Mouse (Mus musculus): ENCODE measurements around the gene Gm43064. TPM values are rescaled to one million over a fixed set of nuclear protein-coding genes. Genes with fewer than 3 reads are reported as not detected.
"Not testable (repeated sequence)": the region's sequence is repeated elsewhere in the genome, so short reads cannot be mapped to it uniquely, and the experiment has no call there.

Gene Gm43064
- total RNA-seq, 2 experiments from 2014 or later: not detected

DNA sequence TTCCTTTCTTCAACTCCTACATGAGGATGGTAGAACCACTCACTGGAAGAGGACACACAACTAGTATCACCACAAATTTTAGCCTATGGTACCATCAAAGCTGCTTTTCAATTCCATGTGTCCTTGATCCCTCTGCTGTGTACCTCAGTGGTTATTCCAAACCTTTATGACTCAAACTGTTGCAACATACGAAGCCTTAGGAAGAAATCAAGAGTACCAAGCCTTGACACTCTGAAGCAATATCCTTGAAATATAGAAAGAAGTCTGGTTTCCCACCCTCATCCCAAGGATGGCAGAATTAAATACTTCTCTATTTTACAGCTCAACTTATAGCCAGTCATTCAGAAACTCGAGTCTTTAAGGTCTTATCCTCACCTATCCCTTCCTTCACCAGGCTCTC lies 13.0 kb upstream of the Gm43064 start:
- intact Hi-C loops (cut with DNase I): no loop called here
- no peak for DNase-seq

DNA sequence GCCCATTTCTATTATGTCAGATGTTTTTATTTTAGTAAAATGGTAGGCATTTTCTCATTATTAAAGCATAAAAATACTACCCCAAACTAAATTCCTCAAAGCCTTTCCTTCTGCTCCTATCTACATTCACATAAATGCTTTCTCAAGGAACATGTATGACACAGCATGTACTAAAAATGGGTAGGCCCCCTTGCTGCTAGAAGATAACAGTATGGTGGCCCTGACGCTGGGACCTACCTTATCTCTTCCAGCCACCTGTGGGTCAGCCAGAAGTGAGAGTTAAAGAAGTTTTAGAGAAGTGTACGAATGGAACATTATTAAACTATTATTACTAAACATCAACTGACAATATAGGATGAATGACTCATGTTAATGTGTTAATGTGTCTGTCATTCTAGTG lies 9.9 kb upstream of the Gm43064 start:
- intact Hi-C loops (cut with DNase I): no loop called here
- DNase-seq: no peak

DNA sequence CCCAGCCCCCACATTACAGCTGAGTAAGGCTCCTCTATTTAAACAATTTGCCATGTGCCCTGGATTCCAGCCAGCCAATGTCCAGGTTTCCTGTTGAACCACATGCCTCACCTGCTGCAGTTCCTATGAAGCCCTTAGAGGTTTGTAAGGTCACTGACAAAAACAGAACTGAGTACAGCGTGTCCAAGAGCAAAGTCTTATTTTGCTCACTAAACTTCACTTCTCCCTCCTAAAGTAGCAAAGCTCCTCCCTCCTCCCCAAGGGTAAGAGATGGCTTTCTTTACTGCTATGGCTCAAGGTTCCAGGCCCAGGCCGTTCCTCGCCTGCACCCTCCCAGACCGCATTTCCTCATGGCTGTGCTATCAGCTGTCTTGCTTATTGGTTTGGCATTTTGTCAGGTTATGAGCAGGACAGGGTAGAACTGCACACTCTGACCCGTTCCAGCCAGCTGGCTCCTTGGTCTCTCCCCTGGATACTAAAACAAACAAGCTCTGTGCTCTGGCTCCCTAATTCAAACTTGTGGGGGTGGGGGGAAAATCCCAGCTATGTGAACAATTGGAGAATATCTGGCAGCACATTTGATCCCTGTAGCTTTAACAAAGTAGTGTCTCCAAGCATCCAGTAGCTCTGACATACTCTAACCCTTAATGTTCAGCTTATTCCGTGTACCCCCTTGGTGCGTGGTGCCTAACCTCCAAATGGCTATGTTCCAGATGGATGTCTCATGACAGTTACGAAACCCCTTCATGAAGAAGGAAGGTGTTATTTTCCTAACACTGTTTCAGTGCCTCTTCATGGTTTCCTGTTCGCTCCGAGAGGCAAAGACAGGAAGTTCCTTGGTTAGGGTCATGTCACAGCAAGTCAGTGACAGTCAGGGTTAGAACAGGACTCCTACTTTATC lies 7.5 kb upstream of the Gm43064 start:
- intact Hi-C loops (cut with DNase I): no loop called here
- peak; percentile 78 to 85 for DNase-seq

DNA sequence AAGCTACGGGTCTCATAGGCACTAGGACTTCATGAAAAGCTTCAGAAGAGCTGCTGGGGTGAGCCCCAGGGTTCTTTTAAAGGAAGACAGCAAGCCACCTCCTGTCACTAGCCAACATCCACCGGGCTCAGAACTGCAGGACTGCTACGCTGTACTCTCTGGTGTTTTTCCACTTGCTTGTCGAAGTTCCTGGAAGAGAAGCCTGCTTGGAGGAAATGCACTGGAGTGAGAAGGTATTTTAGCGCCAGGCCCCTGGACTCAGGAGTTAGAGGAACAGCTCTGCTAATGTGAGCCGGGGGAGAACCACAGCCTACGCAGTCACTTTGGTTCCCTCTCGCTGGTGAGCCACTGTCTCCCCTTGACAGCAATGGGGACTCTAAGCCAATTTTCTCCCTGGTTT lies 6.5 kb upstream of the Gm43064 start:
- intact Hi-C loops (cut with DNase I): no loop called here
- DNase-seq: peak; percentile 31 to 49

DNA sequence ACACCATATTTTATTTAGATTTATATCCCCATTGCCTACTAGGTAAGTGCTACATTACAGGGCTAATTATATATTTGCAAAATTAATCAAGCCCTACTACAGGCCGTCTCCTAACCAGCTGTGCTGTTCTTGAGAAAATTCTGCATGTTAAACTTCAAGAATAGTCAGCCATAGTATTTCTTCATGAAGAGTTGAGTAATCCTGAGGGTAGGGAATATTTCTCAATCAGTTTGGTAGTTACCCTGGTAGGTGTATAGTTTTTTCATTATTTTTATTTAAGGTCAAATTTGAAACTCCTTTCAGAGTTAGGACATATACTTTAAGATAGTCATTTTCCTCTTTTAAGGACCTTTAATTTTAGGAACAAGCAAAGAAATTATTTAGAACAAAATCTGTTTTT lies 3.7 kb upstream of the Gm43064 start:
- no peak for DNase-seq
- intact Hi-C loops (cut with DNase I): loop anchor here (5.0 kb wide), 1 partner anchor 33 kb away; no protein-coding TSS in a partner anchor

DNA sequence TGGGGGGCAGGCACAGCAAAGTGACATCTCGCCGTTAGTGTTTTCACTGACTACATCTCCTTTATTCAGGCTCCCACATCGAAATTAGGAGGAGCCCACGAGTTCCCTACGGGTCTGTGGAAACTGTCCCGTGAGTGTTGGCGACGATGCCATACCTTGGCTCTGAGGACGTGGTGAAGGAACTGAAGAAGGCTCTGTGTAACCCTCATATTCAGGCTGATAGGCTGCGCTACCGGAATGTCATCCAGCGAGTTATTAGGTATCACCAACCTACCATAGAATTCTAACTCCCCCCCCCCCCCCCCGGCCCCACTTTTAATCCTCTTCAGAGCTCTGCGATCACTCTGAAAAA lies 402 bp downstream of the Gm43064 start:
- DNase-seq: no peak
- intact Hi-C loops (cut with DNase I): loop anchor here (1.0 to 5.0 kb wide), 4 partner anchors 18 to 78 kb away; partner anchors contain the start of genes Gm10964, Hipk1 and Olfml3

DNA sequence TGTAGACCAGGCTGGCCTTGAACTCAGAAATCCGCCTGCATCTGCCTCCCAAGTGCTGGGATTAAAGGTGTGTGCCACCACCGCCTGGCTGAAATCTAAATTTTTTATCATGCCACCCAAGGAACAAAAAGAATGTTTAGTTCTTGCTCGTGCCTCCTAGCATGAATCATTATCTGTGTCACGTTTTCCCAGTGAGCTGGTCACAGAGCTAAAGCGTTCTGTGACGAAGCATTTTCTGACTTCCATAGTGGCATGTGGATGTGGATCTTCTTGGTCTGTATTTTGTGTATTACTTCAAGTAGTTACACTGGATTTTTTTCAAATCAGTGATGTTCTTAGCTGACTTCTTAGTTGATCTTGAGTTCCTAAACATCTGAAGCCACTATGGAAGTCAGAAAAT lies 1.6 kb downstream of the Gm43064 start:
- intact Hi-C loops (cut with DNase I): loop anchor here (2.0 to 5.0 kb wide), 2 partner anchors 72 to 76 kb away; partner anchors contain the start of genes Gm10964 and Olfml3
- DNase-seq: no peak

DNA sequence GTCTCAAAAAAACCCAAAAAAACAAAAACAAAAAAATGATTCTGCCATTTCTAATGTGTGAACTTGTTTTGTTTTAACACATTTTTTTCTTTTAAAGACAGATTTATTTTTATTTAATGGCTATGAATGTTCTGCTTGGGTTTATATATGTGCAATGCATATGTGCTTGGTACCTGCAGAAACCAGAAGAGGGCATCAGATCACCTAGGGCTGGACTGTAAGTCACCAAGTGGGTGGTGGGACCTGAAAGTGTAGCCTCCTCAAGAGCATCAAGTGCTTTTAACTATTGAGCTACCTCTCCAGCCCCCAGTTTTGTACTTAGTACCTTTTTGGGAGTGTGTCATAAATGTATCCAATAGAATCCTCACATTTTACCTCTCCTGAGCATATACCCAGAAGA lies 18.2 kb downstream of the Gm43064 start:
- intact Hi-C loops (cut with DNase I): loop anchor here (5.0 kb wide), 1 partner anchor 60 kb away; no protein-coding TSS in a partner anchor
- DNase-seq: no peak

DNA sequence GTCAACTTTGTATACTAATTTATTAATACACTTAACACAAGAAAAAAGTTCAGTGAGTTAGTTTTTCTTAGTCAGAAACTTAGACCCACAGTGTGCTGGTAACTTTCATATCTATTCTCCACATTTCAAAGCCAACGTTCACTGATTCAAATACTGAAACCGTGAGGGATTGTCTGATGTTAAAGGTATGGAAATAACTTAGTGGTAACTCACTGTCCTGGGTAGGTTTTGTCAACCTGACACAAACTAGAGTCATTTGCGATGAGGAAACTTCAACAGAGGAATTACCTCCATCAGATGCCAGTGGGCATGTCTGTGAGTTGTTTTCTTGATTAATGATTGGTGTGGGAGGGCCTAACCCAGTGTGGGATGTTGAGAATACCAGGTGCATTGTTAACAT lies 19.7 kb downstream of the Gm43064 start:
- DNase-seq: no peak
- intact Hi-C loops (cut with DNase I): loop anchor here (5.0 kb wide), 1 partner anchor 58 kb away; no protein-coding TSS in a partner anchor

DNA sequence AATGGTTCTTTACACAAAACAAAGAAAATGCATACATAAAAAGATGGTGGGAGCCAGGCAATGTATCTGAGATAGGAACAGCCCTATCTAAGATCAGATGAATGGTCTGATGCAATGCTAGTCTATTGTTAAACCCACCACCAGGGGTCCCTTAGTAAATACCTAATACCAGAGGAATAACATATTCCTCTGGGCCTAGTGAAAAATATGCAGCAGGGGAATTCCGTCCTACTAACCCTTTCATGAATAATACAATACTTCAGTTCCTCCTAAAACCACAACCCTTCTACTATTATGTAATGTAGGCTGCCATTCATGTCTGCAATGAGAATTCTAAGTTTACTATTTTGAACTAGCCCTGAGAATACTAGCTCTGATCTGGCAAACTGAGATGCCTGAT lies 21.3 kb downstream of the Gm43064 start:
- DNase-seq; intact Hi-C loops (cut with DNase I): not testable (repeated sequence)

DNA sequence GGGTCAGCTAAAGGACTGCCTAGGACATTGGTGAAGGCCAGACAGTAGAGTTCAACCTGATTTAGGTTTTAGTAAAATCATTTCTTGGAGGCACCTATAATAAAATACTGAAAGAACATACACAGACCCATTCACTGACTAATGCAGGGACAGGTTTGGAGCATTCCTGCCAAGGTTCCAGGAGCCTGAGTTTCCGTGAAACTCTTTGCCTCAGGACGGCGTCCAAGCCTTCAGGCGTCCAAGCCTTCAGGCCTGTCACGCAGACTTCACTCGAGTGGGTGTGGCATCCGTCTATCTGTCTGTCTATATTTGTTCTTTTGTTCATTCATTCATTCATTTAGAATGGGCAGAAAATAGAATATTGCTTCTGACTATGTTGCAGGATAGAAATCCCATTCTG lies 21.8 kb downstream of the Gm43064 start:
- DNase-seq: no peak
- intact Hi-C loops (cut with DNase I): no loop called here

DNA sequence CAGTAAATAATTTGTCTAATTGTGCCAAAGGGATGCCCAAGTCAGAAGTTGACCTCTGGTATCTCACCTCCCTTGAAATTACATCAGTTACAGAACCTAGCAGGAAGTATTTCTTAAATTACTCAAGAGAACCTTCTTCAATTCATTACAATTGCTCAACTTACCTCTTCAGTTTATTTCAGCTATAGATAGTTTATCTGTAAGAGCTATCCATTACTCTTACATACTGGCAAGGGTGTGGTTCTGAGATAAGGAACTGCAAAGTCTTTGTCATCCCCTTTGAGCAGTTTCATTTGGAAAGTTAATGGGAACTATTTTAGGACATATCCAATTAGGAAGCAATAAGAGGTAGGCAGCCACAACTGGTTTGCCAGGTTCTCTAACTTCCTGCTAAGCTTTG lies 23.1 kb downstream of the Gm43064 start, which contains the start of gene Bcl2l15:
Bcl2l15 (plus strand) TSS at position 176 of the 400 bp plus-strand sequence.
- intact Hi-C loops (cut with DNase I): no loop called here

DNA sequence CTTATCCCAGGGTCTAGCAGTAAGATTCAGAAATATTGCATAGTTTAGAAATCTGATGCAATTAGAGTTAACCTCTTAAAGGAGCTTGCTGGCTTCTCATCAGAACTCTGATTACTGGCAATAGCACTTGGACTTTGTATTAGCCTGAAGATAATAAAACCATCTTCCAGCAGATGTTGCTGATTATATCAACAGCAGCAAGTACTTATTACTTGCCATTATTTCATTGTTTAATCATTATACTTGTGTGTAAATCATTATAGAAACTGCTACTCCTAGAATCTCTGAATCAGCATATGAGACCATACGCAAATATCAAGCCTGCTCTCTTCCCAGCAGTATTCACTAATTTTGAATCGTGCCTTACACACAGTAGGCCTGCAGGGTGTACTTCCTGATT lies 24.6 kb downstream of the Gm43064 start:
- intact Hi-C loops (cut with DNase I): no loop called here
- no peak for DNase-seq

More for the DNA sequence above, 23.1 kb downstream of the Gm43064 start, which contains the start of gene Bcl2l15:
- DNase-seq: no peak

DNA sequence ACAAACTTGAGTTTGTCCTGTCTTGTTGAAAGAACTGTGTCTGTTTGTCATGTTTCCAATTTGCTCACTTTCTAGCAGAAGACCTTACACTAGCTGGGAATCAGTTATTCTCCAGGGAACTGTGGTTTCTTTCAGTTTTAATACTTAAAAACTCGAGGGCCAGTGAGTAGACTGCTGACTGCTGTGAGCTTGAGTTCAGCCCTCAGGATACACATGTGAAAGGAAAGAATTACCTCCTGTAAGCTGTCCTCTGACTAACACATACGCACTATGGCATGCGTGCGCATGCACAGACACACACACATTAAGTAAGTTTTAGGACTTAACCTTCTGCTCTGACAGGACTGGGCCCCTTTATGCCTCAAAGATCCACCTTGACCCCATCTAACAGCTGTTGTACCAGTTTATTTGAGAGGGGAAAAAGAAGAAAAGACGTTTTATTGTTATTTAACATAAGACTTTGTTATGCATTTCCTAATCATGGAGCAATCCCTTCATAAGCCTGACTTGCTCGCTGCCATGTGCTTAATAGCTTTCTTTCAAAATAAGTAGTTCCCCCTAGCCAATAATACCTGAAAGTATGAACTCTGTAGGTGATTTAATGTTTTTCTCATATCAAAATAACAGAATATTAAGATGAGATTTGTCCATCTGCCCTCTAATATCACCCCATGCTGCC lies 26.0 kb downstream of the Gm43064 start:
- intact Hi-C loops (cut with DNase I): no loop called here
- DNase-seq: no peak

DNA sequence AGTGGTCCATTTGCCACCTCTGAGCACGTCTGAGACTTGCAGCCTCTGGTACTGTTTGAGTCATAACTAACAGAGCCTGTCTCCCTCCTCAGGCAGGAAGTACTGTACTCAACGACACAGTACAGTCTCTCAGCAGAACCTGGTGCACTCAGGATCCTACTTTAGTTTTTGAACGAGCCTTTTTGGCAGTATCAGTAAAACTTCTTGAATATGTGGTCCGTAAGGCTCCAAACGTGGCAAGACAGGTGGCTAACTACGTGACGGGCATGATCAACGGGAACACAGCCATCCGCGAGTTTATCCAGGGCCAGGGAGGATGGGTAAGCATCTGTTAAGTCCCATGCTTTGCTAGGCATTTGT lies 26.6 kb downstream of the Gm43064 start:
- no peak for DNase-seq
- intact Hi-C loops (cut with DNase I): no loop called here

DNA sequence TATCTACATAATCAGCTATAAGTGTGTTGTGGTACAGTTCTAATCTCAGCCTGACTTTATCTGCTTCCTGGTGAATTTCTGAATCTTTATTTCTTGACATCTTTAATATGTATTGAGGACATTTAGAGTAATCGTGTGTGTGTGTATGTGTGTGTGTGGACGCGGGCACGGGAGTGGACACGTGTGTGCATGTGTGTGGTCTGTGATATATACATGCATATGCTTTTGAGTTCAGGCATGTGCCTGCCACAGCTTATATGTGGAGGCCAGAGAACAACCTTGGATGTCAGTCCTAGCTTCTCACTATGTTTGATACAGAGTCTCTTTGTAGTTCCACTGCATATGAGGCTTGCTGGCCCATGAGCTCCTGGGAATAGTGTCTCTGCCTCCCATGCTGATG lies 27.1 kb downstream of the Gm43064 start:
- no peak for DNase-seq
- intact Hi-C loops (cut with DNase I): no loop called here

DNA sequence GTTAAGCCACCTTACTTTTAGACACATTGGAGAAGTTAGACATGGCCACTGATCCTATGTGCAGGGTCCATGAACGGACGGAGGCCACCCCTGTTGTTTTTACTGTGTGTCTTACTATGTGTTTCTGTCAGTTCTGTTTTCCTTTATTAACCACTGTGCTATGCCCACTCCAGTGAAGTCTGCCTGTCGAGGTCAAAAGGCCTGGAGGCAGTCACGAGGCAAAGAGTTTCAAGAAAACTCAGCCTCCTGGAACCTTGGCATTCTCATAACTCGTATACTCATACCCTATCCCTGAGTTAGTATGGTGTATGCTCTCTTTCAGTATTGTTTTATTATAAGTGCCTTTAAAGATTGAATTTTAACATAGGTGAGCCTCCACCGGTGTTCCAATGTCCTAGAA lies 30.3 kb downstream of the Gm43064 start:
- DNase-seq: no peak
- intact Hi-C loops (cut with DNase I): no loop called here

DNA sequence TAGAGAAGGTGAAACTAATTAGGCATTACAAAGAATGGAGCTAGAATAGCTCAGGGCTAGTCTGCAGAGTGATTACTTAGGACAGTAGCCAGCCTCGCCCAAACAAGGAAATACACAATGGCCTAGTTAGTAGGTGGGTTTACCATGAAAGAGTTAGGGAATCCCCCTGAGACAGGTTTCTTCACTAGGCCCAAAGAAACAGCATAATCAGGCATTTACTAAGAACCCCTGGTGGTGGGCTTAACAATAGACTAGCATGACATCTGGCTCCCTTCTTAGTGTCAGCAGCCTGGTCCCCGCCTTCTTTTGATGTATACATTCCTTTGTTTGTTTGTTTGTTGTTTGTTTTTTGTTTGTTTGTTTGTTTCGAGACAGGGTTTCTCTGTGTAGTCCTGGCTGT lies 30.8 kb downstream of the Gm43064 start:
- intact Hi-C loops (cut with DNase I); DNase-seq: not testable (repeated sequence)

DNA sequence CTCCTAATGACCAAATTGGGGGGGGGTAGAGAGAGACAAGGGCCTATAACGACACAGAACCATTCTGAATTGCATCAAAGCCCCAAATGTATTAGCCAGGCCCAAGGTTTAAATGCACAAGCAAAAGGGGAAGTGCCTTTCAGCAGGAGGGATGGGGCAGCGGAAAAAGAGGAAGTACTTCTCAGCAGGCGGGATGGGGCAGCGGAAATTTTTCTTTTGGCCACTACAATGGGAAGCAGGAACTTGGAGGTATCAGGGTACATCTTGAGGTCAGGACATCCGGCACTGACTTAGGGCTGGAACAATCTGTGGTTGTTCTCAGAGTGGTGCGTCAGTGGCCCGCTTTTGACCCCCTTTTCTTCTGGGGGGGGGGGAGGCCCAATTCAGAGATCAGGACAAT lies 31.6 kb downstream of the Gm43064 start:
- intact Hi-C loops (cut with DNase I); DNase-seq: not testable (repeated sequence)

DNA sequence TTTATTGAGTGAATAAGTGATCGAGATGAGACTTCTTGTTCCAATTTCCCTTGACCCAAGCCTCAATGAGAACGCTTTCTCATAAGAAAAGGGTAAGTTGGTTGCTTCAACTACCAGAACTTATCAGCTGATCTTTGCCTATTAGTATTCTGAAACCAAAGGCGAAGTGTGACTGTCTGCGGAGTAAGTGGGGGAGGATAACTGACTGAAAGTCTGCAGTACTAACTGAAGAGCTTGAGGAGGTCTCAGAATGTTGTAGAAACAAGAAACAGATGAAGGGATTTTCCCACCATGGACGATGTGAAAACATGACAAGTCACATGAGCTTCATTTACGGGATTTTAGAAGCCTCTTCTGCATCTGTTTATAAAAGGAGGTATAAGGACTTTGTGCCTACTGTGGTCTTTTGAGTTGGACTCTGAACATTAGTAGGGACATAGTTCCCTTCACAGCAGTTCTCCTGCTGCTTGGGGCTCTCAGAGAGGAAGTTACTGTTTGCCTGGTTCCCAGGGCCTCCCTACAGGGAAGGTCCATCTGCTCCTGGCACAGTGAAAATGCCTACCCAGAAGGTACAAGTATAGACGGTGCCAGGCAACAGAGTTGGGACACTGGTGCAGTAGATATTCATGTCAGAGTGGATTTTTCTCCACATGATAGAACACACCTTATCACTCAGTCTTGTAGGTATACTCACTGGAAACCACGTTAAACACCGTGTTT lies 41.4 kb downstream of the Gm43064 start:
- no peak for DNase-seq
- intact Hi-C loops (cut with DNase I): loop anchor here (5.0 kb wide), 1 partner anchor 36 kb away; no protein-coding TSS in a partner anchor

DNA sequence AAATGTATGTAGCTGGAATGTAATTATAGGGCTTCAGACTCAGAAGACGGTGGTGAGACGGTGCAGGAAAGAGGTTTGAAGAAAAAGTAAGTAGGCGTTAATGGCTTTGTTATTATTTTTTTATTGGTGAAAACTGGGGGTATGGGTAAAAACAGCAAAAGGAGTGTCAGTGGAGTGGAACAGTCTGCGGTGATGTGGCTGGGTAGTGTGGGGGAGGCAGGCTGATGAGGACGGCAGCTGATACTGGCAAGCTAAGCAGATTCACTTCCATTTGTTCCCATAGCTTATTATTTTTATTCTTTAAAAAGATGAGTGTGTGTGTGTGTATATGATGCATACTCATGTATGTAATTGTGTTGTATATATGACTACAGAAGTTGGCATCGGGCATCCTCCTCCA lies 42.1 kb downstream of the Gm43064 start:
- intact Hi-C loops (cut with DNase I): loop anchor here (5.0 kb wide), 1 partner anchor 36 kb away; no protein-coding TSS in a partner anchor
- DNase-seq: no peak

Measured in heart, postnatal 36 days (tissue).